Mouse (Mus musculus): ENCODE results near the gene Glt8d1. TPM values are rescaled to one million over a fixed set of nuclear protein-coding genes. Genes with fewer than 3 reads are reported as not detected.

The Glt8d1 gene
- total RNA-seq, 2 experiments from 2014 or later, result 34.1 to 38.6 TPM

Other genes starting within 250 kb of the Glt8d1 start
- 10 to 100 TPM; 13.0 to 15.7 TPM for gene Tmem110, start 175.8 kb upstream of the Glt8d1 start, total RNA-seq (2021)
- 100 to 1,000 TPM; 154 to 180 TPM for gene Mustn1, start 122.2 kb upstream of the Glt8d1 start, total RNA-seq (2021)
- gene Itih4, start 114.9 kb upstream of the Glt8d1 start, total RNA-seq (2021), result 1 to 10 TPM in 1 of 2 experiments, under 1 TPM in 1; 0.86 to 4.6 TPM
- gene Itih3, start 77.6 kb upstream of the Glt8d1 start, total RNA-seq (2021), result 1 to 10 TPM; 1.3 to 4.9 TPM
- 1 to 10 TPM in 1 of 2 experiments, under 1 TPM in 1; 0.22 to 1.1 TPM for gene Itih1, start 58.1 kb upstream of the Glt8d1 start, total RNA-seq (2021)
- 1 to 10 TPM; 5.6 to 6.4 TPM for gene Nek4, start 50.0 kb upstream of the Glt8d1 start, total RNA-seq (2021)
- 100 to 1,000 TPM; 167 to 184 TPM for gene Spcs1, start 272 bp downstream of the Glt8d1 start, total RNA-seq (2021)
- gene Pbrm1, start 17.7 kb downstream of the Glt8d1 start, total RNA-seq (2021), result 10 to 100 TPM; 94.3 to 94.4 TPM
- gene Gnl3, start 17.8 kb downstream of the Glt8d1 start, total RNA-seq (2021), result 10 to 100 TPM; 46.4 to 60.3 TPM
- 10 to 100 TPM; 44.1 to 49.5 TPM for gene Smim4, start 127.6 kb downstream of the Glt8d1 start, total RNA-seq (2021)
- 10 to 100 TPM; 33.9 to 35.4 TPM for gene Nt5dc2, start 129.7 kb downstream of the Glt8d1 start, total RNA-seq (2021)
- gene Stab1, start 167.2 kb downstream of the Glt8d1 start, total RNA-seq (2021), result 100 to 1,000 TPM in 1 of 2 experiments, 10 to 100 TPM in 1; 89.8 to 101 TPM
- 100 to 1,000 TPM; 337 to 379 TPM for gene Tnnc1, start 206.9 kb downstream of the Glt8d1 start, total RNA-seq (2021)
- gene Nisch, start 215.5 kb downstream of the Glt8d1 start, total RNA-seq (2021), result 100 to 1,000 TPM; 258 to 277 TPM
- 10 to 100 TPM; 11.5 to 11.6 TPM for gene Sema3g, start 216.5 kb downstream of the Glt8d1 start, total RNA-seq (2021)
- 1 to 10 TPM; 7.3 to 9.4 TPM for gene Phf7, start 249.9 kb downstream of the Glt8d1 start, total RNA-seq (2021)

All from gastrocnemius, postnatal 4 days (tissue).